8 mouse cellular contexts compared by ENCODE assay signal in the genomic region with DNA sequence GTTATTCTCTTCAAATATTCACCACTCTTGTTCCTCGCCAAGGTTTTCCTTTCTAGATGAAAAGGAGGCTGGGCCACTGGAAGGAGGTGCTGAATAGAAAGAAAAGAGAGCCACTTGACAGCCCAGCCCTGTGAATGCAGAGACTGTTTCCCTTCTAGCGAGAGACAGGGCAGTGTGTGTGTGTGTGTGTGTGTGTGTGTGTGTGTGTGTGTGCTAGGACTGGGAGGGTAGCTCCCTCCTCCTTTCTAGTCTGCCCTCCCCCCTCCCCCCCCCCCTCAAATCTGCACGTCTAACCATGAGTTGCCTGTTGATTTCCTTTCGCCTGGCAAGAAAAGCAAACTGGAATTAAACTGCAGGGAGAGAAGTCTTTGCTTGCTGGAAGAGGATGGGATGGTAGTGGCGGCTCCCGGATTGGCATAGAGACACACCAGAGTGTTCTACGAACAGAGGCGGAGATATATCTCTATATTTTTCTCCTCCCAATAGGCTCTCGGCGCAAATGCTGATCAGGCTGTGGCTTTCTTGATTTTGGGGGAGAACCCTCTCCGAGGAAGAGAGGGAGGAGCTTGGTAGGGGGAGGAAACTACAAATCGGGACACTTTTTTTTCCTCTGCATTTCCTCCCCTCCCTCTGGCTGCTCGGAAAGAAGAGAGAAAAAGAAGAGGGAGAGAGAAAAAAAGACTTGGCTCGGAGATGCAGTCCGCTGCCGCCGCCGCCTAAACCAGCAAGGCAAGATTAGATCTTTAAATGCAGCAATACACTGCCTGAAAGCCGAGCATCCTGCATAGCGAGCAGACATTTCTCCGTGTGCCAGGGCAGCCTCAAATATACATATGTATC. TPM values are rescaled to one million over a fixed set of nuclear protein-coding genes. Genes with fewer than 3 reads are reported as not detected.
DNase-seq lines count a peak whose midpoint lies in the region; ATAC-seq and TF ChIP-seq lines count a peak whose summit lies in the region.

No protein-coding gene starts in this region.

- H3K4me2 ChIP-seq in heart, embryonic 13.5 days: peak overlapping the region; percentile 98
- peak overlapping the region; percentile 80 for H3K4me2 ChIP-seq in kidney, postnatal 0 days (ENCODE audit: low read length)
- peak overlapping the region; percentile 77 for H3K4me2 ChIP-seq in liver, embryonic 11.5 days

- peaks cover 30% of the 10 kb centered on the region for H3K4me1 ChIP-seq in heart, embryonic 13.5 days
- H3K4me1 ChIP-seq in kidney, postnatal 0 days (replicated peaks; ENCODE audit: insufficient read depth, low read length): peaks cover 5% of the 10 kb centered on the region
- 0 out of 2 replicates have a peak, but pooled peaks cover 4% of the 10 kb centered on the region for H3K4me1 ChIP-seq in liver, embryonic 11.5 days (replicated peaks; ENCODE audit: control insufficient read depth, insufficient read depth, low read length)
- H3K4me1 ChIP-seq in olfactory bulb, adult 2 months (ENCODE audit: control insufficient read depth, insufficient read depth, low read length): peaks cover 11% of the 10 kb centered on the region; the same call in 1 of the 2 replicates

- peak overlapping the region; percentile 75 for H3K9ac ChIP-seq in heart, embryonic 13.5 days
- H3K9ac ChIP-seq in kidney, postnatal 0 days (ENCODE audit: low read depth, low read length): 0 out of 2 replicates have a peak overlapping the region, but pooled peaks have one; percentile 35
- H3K9ac ChIP-seq in liver, embryonic 11.5 days (ENCODE audit: low read depth, low read length): no peak overlapping the region

- H3K4me3 ChIP-seq in heart, embryonic 13.5 days: peak overlapping the region; percentile 68
- H3K4me3 ChIP-seq in kidney, postnatal 0 days (replicated peaks; ENCODE audit: low read depth, low read length): peak overlapping the region; percentile 52
- H3K4me3 ChIP-seq in liver, embryonic 11.5 days (ENCODE audit: low read depth, low read length): peak overlapping the region; percentile 52
- peak overlapping the region; percentile 88 for H3K4me3 ChIP-seq in olfactory bulb, adult 2 months (ENCODE audit: insufficient read depth, low read depth, low read length)

- ATAC-seq in heart, embryonic 13.5 days (ENCODE audit: extremely low read depth, insufficient number of reproducible peaks, low FRiP score, low TSS enrichment): no peak
- ATAC-seq in kidney, postnatal 0 days (replicated peaks; ENCODE audit: low FRiP score, low read depth): no peak
- ATAC-seq in liver, embryonic 11.5 days (replicated peaks; ENCODE audit: low FRiP score): no peak
- ATAC-seq in monocyte, adult 5-6 weeks (replicated peaks; ENCODE audit: insufficient number of reproducible peaks, low FRiP score, low TSS enrichment, poor library complexity, severe bottlenecking): no peak

- H3K27ac ChIP-seq in heart, embryonic 13.5 days (replicated peaks): 0 out of 2 replicates have a peak overlapping the region, but pooled peaks have one; percentile 8
- no peak overlapping the region for H3K27ac ChIP-seq in kidney, postnatal 0 days
- no peak overlapping the region for H3K27ac ChIP-seq in liver, embryonic 11.5 days (ENCODE audit: low read depth, low read length)
- peak overlapping the region; percentile 6 for H3K27ac ChIP-seq in olfactory bulb, adult 2 months (ENCODE audit: insufficient read depth, low read depth, low read length)

- peak; percentile 8 to 53 for DNase-seq in adrenal gland, adult (ENCODE audit: inconsistent age in 2 of 2, low spot score in 1 of 2)
- no peak for DNase-seq in adrenal gland, postnatal 25 days
- peak; percentile 20 to 26 for DNase-seq in cerebellum, postnatal 4 days (ENCODE audit: low spot score in 2 of 2)
- peak; percentile 33 for DNase-seq in kidney, postnatal 0 days (ENCODE audit: low spot score)
- DNase-seq in liver, embryonic 11.5 days (ENCODE audit: low spot score): peak; percentile 31

- no peaks in the 10 kb centered on the region for H3K9me3 ChIP-seq in heart, embryonic 13.5 days
- H3K9me3 ChIP-seq in kidney, postnatal 0 days (replicated peaks; ENCODE audit: low read length): no peaks in the 10 kb centered on the region
- no peaks in the 10 kb centered on the region for H3K9me3 ChIP-seq in liver, embryonic 11.5 days (ENCODE audit: control insufficient read depth, low read length)

- H3K36me3 ChIP-seq in heart, embryonic 13.5 days: no peaks in the 10 kb centered on the region
- H3K36me3 ChIP-seq in kidney, postnatal 0 days (ENCODE audit: insufficient read depth, low read length): no peaks in the 10 kb centered on the region
- no peaks in the 10 kb centered on the region for H3K36me3 ChIP-seq in liver, embryonic 11.5 days (ENCODE audit: control insufficient read depth, insufficient read depth, low read length)

- no peak for TF ChIP-seq CTCF in kidney, postnatal 0 days (IDR thresholded peaks at IDR 0.05; ENCODE audit: low read depth)
- no peak for TF ChIP-seq CTCF in olfactory bulb, adult 2 months (IDR thresholded peaks at IDR 0.05; ENCODE audit: insufficient read depth, low read depth, low read length)

- under 1% methylated on average over 21 of the region's 21 CpGs for WGBS in heart, embryonic 13.5 days
- under 1% methylated on average over 20 of the region's 21 CpGs for WGBS in kidney, postnatal 0 days
- 2% methylated on average over 20 of the region's 21 CpGs for WGBS in liver, embryonic 11.5 days
- WGBS in olfactory bulb, adult 2 months: 1% methylated on average over 21 of the region's 21 CpGs

- no peak for TF ChIP-seq POLR2A in olfactory bulb, adult 2 months (IDR thresholded peaks at IDR 0.05; ENCODE audit: insufficient read depth, low read depth, low read length)

- peaks cover 38% of the 10 kb centered on the region for H3K27me3 ChIP-seq in heart, embryonic 13.5 days (replicated peaks)
- H3K27me3 ChIP-seq in kidney, postnatal 0 days (ENCODE audit: insufficient read depth, low read length): peaks cover 40% of the 10 kb centered on the region
- peaks cover 56% of the 10 kb centered on the region for H3K27me3 ChIP-seq in liver, embryonic 11.5 days (replicated peaks; ENCODE audit: control insufficient read depth, insufficient read depth, low read length)

RNA-seq across cellular contexts. Expression of gene Pcdh17, which starts 1.5 kb away (rescaled TPM):
- 10.2 and 13.4 TPM in 2 replicates for total RNA-seq in adrenal gland, postnatal 25 days (2021)
- 2.3 and 2.5 TPM in 2 replicates for polyA plus RNA-seq in heart, embryonic 13.5 days (2015; fragmentation: Nextera tagmentation; extraction: Ambion mirVana)
- 6.7 and 6.8 TPM in 2 replicates for polyA plus RNA-seq in kidney, postnatal 0 days (2015; fragmentation: Nextera tagmentation; extraction: Ambion mirVana)
- 3.1 and 3.3 TPM in 2 replicates for polyA plus RNA-seq in liver, embryonic 11.5 days (2014; fragmentation: Nextera tagmentation; extraction: Ambion mirVana)
- 35.2 and 39.8 TPM in 2 replicates for polyA plus RNA-seq in olfactory bulb, adult 2 months (2012; ENCODE audit: insufficient read depth, insufficient read length, low replicate concordance, missing spikeins)
- under 0.01 TPM in 1 of 3 replicates, not detected in the others for total RNA-seq in monocyte, adult 5-6 weeks (2017)

Comparison
In these comparisons a context has a peak if more than half of its experiments do, and no peak if none do; other contexts are left out.
1. H3K27ac ChIP-seq: peak in heart, embryonic 13.5 days (single experiment) and olfactory bulb, adult 2 months (single experiment); none in kidney, postnatal 0 days (single experiment) and liver, embryonic 11.5 days (single experiment).
2. Peak in every context shown above with its lines, with median percentiles within 50 percentile points of each other: H3K4me2 ChIP-seq and H3K4me3 ChIP-seq.